Mouse (Mus musculus) fibroblast of lung, adult 2 months (primary cell): ENCODE data around the gene Meaf6.

Experiments used
- DNase-seq: peaks from one replicate; pipeline ENCODE4 v3.0.0-alpha.2; 2011; ENCODE audit warnings: low read depth

The Meaf6 gene

GRCm38 (mm10) chr4:125115710-125116089 lies 30.8 kb downstream of the Meaf6 start:
- DNase-seq = peak; percentile 79

GRCm38 (mm10) chr4:125116090-125116861 lies 31.3 kb downstream of the Meaf6 start:
- peak; percentile 82 for DNase-seq

- DNase-seq = no peak
These were observed 32.0 kb downstream of the Meaf6 start for GRCm38 (mm10) chr4:125116929-125117328.

- no peak for DNase-seq
These were observed 33.0 kb downstream of the Meaf6 start for GRCm38 (mm10) chr4:125117902-125118320.

GRCm38 (mm10) chr4:125119070-125119469 lies 34.1 kb downstream of the Meaf6 start:
- no peak for DNase-seq

- no peak for DNase-seq
These were observed 34.8 kb downstream of the Meaf6 start for GRCm38 (mm10) chr4:125119721-125120120.

GRCm38 (mm10) chr4:125122431-125123278 lies 37.7 kb downstream of the Meaf6 start:
- DNase-seq = peak; percentile 90

- no peak for DNase-seq
These were observed 38.3 kb downstream of the Meaf6 start for GRCm38 (mm10) chr4:125123279-125123671.

GRCm38 (mm10) chr4:125124424-125125209 lies 39.7 kb downstream of the Meaf6 start:
- DNase-seq = no peak

- DNase-seq = no peak
These were observed 40.5 kb downstream of the Meaf6 start for GRCm38 (mm10) chr4:125125361-125125921.

- DNase-seq = no peak
These were observed 41.3 kb downstream of the Meaf6 start for GRCm38 (mm10) chr4:125126186-125126585.

- DNase-seq = no peak
These were observed 41.8 kb downstream of the Meaf6 start for GRCm38 (mm10) chr4:125126761-125127160.

GRCm38 (mm10) chr4:125127305-125128084 lies 42.6 kb downstream of the Meaf6 start, which contains the start of gene Zc3h12a:
Gene Zc3h12a (minus strand): TSS chr4:125127840.
- peak; percentile 70 for DNase-seq

GRCm38 (mm10) chr4:125131493-125131892 lies 46.6 kb downstream of the Meaf6 start:
- DNase-seq = peak; percentile 78

- no peak for DNase-seq
These were observed 47.5 kb downstream of the Meaf6 start for GRCm38 (mm10) chr4:125132394-125132793.

GRCm38 (mm10) chr4:125134192-125134591 lies 49.3 kb downstream of the Meaf6 start:
- no peak for DNase-seq

GRCm38 (mm10) chr4:125134631-125135030 lies 49.7 kb downstream of the Meaf6 start:
- no peak for DNase-seq

- DNase-seq = no peak
These were observed 50.3 kb downstream of the Meaf6 start for GRCm38 (mm10) chr4:125135076-125135855.

GRCm38 (mm10) chr4:125136303-125136888 lies 51.5 kb downstream of the Meaf6 start:
- DNase-seq = no peak

- DNase-seq = no peak
These were observed 53.4 kb downstream of the Meaf6 start for GRCm38 (mm10) chr4:125138321-125138720.
